Mouse (Mus musculus): ENCODE results near the gene Psen1. TPM values are rescaled to one million over a fixed set of nuclear protein-coding genes. Genes with fewer than 3 reads are reported as not detected.

The Psen1 gene
- 21.2 and 34.1 TPM in 2 replicates for polyA plus RNA-seq (2012; rRNA removed)

DNA sequence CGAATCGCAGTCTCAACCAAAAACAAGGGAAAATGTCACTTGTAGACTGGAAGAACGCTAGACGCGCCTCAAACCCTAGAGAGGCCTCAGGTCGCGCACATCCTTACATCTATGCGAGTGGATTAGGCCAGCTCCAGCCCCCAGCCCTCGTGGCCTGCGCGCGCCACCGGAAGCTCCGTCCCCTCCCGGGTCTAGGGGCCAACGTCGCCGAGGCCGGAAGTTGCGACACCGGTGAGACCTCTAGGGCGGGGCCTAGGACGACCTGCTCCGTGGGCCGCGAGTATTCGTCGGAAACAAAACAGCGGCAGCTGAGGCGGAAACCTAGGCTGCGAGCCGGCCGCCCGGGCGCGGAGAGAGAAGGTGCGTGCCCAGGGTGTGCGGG lies at the start of gene Psen1:
TSS of gene Psen1 (plus strand) at position 219 of the 382 bp plus-strand sequence.

DNA sequence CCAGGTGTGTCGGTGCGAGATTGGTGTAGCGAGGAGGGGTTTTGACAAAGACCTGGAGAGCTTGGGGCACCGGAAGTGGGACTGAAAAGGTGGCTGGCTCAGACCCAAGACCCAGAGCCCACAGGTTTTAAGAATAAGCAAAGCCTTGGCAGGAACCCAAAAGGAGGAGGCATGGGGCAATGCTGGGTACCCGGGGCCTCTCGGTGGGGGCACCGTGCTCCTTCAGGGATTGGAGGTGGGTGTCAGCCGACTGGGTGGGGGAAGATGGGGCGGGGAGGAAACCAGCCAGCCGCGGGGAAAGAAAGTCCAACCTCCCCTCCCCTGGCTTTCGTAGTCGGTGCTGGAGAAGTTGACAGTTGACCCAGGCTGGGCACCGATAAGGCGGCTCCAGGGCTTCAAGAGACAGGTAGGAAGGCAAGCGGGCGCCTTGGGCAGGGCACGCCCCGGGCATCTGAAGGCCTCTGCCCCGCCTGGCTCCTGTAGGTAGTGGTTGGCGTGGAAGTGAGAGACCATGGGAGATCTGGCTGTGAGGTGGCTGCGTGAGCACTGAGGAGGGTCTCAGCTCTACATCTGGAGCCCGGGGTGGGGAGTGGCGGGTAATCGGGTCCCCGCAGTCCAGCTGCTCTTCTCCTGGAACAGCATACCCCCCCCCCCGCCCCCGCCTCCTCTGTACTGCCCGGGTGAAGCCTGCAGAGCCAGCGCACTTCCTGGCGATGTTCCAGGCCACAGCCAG lies 75.5 kb downstream of the Psen1 start, which contains the start of gene Papln:
TSS of gene Papln (plus strand) at position 324 of the 733 bp plus-strand sequence.

Other genes with a start within 250 kb of the Psen1 start
- gene Dpf3, start 200.4 kb upstream of the Psen1 start, polyA plus RNA-seq (2012; rRNA removed) = 7.2 and 12.0 TPM in 2 replicates
- 25.6 and 34.6 TPM in 2 replicates for gene Dcaf4, start 167.7 kb upstream of the Psen1 start, polyA plus RNA-seq (2012; rRNA removed)
- gene Zfyve1, start 90.9 kb upstream of the Psen1 start, polyA plus RNA-seq (2012; rRNA removed) = 47.1 and 116 TPM in 2 replicates
- gene Rbm25, start 56.9 kb upstream of the Psen1 start, polyA plus RNA-seq (2012; rRNA removed) = 200 and 327 TPM in 2 replicates
- 0.23 and 0.46 TPM in 2 replicates for gene Papln, start 75.5 kb downstream of the Psen1 start, polyA plus RNA-seq (2012; rRNA removed)
- gene Numb, start 233.8 kb downstream of the Psen1 start, polyA plus RNA-seq (2012; rRNA removed) = 35.5 and 51.8 TPM in 2 replicates